Comparison of ENCODE assay signal across 1 mouse cellular context in genomic region chr5:96979296-96980007, GRCm38 (mm10).
TF ChIP-seq lines count a peak whose summit lies in the region.

No protein-coding gene starts in this region.

TF ChIP-seq in CH12.LX, 34 proteins besides CTCF, POLR2A, EP300 and RAD21 (continued from another document):
- TF ChIP-seq ETS1 (conservative IDR thresholded peaks at IDR 0.05; ENCODE audit: low read depth, low read length) (peak; percentile 40; the same call in 1 of the 2 replicates), ZC3H11A (IDR thresholded peaks at IDR 0.05; ENCODE audit: low read depth, low read length) (no peak), MAFK (IDR thresholded peaks at IDR 0.05; ENCODE audit: insufficient replicate concordance, low read length) (no peak), MAX (IDR thresholded peaks at IDR 0.05; ENCODE audit: low read length) (0 out of 2 replicates have a peak, but pooled peaks have one; percentile 29), UBTF (IDR thresholded peaks at IDR 0.05; ENCODE audit: low read depth, low read length) (0 out of 2 replicates have a peak, but pooled peaks have one; percentile 22), TBP (conservative IDR thresholded peaks at IDR 0.05; ENCODE audit: low read depth, low read length) (0 out of 2 replicates have a peak, but pooled peaks have one; percentile 32)
